Mouse (Mus musculus): ENCODE results near the gene Srpx. TPM values are rescaled to one million over a fixed set of nuclear protein-coding genes. Genes with fewer than 3 reads are reported as not detected.

Gene Srpx
- 0.38 and 0.43 TPM in 2 replicates for polyA plus RNA-seq (2012; rRNA removed)

DNA sequence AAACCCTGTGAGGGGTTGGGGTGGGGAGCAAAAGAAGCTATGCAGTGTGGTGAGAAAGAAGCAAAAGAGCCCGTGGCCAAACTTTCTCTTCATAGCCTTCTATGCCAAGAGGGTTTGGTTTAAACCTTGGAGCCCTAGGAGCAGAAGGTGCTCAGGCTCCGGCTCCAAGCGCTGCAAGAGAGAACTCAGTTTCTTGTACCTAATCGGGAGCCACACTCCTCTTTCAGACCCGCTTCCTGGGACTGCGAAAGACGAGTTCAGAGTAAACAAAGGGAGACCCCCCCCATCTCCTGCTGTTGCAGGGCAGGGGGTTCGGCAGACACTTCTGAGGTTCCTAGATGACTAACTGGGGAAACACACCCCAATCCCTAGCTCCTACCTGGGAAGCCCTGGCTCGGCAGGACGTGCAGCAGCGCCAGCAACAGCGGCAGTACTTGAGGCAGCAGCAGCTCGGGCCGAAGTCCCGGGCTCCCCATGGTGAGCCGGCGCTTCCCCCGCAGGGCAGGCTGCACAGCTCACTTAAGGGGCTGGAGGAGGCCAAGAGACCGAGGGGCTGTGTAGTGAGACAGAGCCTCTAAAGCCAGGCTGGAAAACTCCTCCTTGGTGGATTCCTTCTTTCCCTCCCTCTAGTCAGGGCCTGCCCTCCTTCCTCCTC lies at the start of gene Srpx:
Srpx (minus strand) TSS at position 645 of the 655 bp plus-strand sequence.
- H3K4me3 ChIP-seq (replicated peaks; ENCODE audit: insufficient read depth, low read depth, low read length) = no peak within 1 kb of the TSS
- no peaks in the 10 kb centered on the region for H3K4me1 ChIP-seq (ENCODE audit: control insufficient read depth, insufficient read depth, low read length)
- 6% methylated on average over 19 of the region's 19 CpGs for WGBS
- no peak for TF ChIP-seq CTCF (IDR thresholded peaks at IDR 0.05; ENCODE audit: borderline replicate concordance, insufficient read depth, low read depth, low read length)
- DNase-seq = peak in 1 of 2 experiments; percentile 13
- H3K27me3 ChIP-seq (ENCODE audit: control insufficient read depth, insufficient read depth, low read length) = no peaks in the 10 kb centered on the region; the same call in 1 of the 2 replicates
- H3K27ac ChIP-seq (ENCODE audit: insufficient read depth, low read length) = no peak within 1 kb of the TSS

DNA sequence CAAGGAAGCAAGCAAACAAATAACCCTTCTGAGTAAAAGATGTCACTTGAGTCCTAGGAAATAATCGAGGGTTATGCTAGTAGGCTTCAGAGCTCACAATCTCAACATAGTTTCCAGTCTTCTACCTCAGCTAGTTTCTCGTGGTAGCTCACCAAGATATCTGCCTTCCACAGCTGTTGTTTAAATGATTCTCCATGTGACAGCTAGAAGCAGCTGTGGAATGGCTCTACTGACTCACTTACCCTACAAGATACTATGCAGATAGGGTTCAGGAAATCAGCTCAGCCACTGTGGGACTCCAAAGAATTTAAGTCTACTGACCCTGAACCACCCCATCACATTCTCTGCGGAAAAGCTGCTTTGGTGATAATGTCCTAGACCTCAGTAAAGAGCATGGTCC lies 34.9 kb upstream of the Srpx start:
- H3K27me3 ChIP-seq (ENCODE audit: control insufficient read depth, insufficient read depth, low read length) = no peaks in the 10 kb centered on the region
- TF ChIP-seq POLR2A (IDR thresholded peaks at IDR 0.05; ENCODE audit: borderline replicate concordance, insufficient read depth, low read length) (no peak), CTCF (IDR thresholded peaks at IDR 0.05; ENCODE audit: borderline replicate concordance, insufficient read depth, low read depth, low read length) (no peak)
- H3K4me3 ChIP-seq (replicated peaks; ENCODE audit: insufficient read depth, low read depth, low read length) = no peak overlapping the region
- H3K4me1 ChIP-seq (ENCODE audit: control insufficient read depth, insufficient read depth, low read length) = no peaks in the 10 kb centered on the region
- no peak overlapping the region for H3K27ac ChIP-seq (ENCODE audit: insufficient read depth, low read length)
- 54% methylated on average over 3 of the region's 3 CpGs for WGBS
- no peak for DNase-seq

DNA sequence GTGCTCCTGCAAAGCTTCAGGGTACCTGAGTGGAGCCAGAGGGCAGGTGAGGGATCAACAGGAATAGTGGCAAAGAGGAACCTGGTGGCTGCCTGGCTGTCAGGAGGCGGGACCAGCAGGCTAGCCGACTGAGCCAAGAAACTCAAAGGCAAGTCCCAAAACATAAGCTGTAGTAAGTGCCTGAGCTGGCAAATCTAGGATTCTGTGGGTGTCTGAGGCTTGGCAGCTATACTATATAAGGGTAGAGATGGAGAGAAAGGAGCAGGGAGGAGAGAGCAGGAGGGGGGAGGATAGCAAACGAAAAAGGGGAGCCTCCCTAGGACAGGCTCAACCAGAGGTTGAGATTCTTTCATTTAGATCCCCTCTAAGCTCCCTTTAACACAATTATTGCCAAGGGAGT lies 1.7 kb downstream of the Srpx start:
- TF ChIP-seq POLR2A (IDR thresholded peaks at IDR 0.05; ENCODE audit: borderline replicate concordance, insufficient read depth, low read length) (no peak), CTCF (IDR thresholded peaks at IDR 0.05; ENCODE audit: borderline replicate concordance, insufficient read depth, low read depth, low read length) (no peak)
- Histone ChIP-seq H3K4me3 (replicated peaks; ENCODE audit: insufficient read depth, low read depth, low read length) (no peak overlapping the region), H3K4me1 (ENCODE audit: control insufficient read depth, insufficient read depth, low read length) (no peaks in the 10 kb centered on the region), H3K27ac (ENCODE audit: insufficient read depth, low read length) (no peak overlapping the region), H3K27me3 (ENCODE audit: control insufficient read depth, insufficient read depth, low read length) (no peaks in the 10 kb centered on the region; the same call in 1 of the 2 replicates)
- no peak for DNase-seq
- WGBS = 44% methylated on average over 3 of the region's 3 CpGs

DNA sequence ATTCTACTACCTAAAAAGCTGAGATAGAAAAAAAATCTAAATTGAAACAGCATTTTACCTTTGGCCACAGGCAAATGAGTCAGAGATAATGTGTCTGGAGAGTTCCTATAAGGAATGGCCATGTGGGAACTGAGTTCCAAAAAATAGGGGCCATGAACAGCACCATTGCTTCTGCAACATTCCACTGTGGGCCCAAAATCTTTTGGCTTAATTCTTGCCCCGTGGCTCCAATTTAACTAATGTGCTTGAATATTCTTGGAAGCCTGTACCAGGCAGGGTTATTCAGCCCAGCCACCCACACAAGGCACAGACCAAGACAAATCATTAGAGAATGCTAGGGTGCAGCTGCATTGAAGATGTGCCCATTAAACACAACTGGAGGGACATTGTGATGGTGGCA lies 6.8 kb downstream of the Srpx start:
- 60% methylated on average over 1 of the region's 1 CpGs for WGBS
- no peaks in the 10 kb centered on the region for H3K4me1 ChIP-seq (ENCODE audit: control insufficient read depth, insufficient read depth, low read length)
- no peaks in the 10 kb centered on the region for H3K27me3 ChIP-seq (ENCODE audit: control insufficient read depth, insufficient read depth, low read length)
- no peak for TF ChIP-seq CTCF (IDR thresholded peaks at IDR 0.05; ENCODE audit: borderline replicate concordance, insufficient read depth, low read depth, low read length)
- TF ChIP-seq POLR2A (IDR thresholded peaks at IDR 0.05; ENCODE audit: borderline replicate concordance, insufficient read depth, low read length) = no peak
- DNase-seq = no peak
- H3K4me3 ChIP-seq (replicated peaks; ENCODE audit: insufficient read depth, low read depth, low read length) = no peak overlapping the region
- H3K27ac ChIP-seq (ENCODE audit: insufficient read depth, low read length) = no peak overlapping the region

DNA sequence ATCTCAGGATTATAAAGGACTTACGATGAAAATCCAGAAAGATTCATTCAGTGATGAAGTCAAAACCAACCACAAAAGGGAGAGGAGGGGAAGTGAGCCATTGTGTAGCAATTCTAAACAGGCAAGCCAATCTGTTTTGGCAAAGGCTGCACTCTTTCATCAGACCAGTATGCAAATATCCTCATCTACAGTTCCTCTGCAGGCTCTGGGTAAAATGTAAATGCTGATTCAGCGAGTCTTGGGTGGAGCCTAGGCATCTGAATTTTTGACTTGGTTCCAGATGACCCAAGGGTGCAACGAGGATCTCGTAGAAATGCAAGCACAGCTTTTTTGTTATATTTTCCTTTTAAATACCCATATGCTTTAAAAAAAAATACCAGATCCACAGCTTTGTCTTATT lies 9.0 kb downstream of the Srpx start:
- Histone ChIP-seq H3K4me1 (ENCODE audit: control insufficient read depth, insufficient read depth, low read length) (no peaks in the 10 kb centered on the region), H3K4me3 (replicated peaks; ENCODE audit: insufficient read depth, low read depth, low read length) (no peak overlapping the region), H3K27ac (ENCODE audit: insufficient read depth, low read length) (no peak overlapping the region), H3K27me3 (ENCODE audit: control insufficient read depth, insufficient read depth, low read length) (no peaks in the 10 kb centered on the region)
- WGBS = 34% methylated on average over 4 of the region's 4 CpGs
- TF ChIP-seq CTCF (IDR thresholded peaks at IDR 0.05; ENCODE audit: borderline replicate concordance, insufficient read depth, low read depth, low read length) = no peak
- TF ChIP-seq POLR2A (IDR thresholded peaks at IDR 0.05; ENCODE audit: borderline replicate concordance, insufficient read depth, low read length) = no peak
- no peak for DNase-seq

DNA sequence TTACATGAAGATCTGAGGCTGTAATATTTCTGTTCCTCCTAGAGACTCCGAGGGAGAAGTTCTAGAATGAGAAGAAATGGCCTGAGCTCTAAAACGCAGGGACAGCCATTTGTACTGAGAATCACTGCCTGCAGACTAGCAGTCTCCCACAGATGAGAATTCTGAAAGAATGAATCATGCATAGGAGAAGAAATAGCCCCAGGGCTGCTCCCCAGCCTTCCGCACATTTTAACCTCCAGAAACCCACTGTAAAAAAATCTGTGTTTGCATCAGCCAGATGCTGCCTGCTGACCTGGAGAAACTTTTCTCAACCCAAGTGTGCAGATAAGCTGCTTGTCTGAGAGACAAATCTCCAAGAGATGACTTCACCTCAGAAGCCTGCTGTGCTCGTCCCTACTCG lies 12.0 kb downstream of the Srpx start:
- no peak for DNase-seq
- Histone ChIP-seq H3K27me3 (ENCODE audit: control insufficient read depth, insufficient read depth, low read length) (no peaks in the 10 kb centered on the region), H3K4me1 (ENCODE audit: control insufficient read depth, insufficient read depth, low read length) (no peaks in the 10 kb centered on the region), H3K27ac (ENCODE audit: insufficient read depth, low read length) (no peak overlapping the region), H3K4me3 (replicated peaks; ENCODE audit: insufficient read depth, low read depth, low read length) (no peak overlapping the region)
- 73% methylated on average over 5 of the region's 5 CpGs for WGBS
- TF ChIP-seq CTCF (IDR thresholded peaks at IDR 0.05; ENCODE audit: borderline replicate concordance, insufficient read depth, low read depth, low read length) = no peak
- no peak for TF ChIP-seq POLR2A (IDR thresholded peaks at IDR 0.05; ENCODE audit: borderline replicate concordance, insufficient read depth, low read length)

DNA sequence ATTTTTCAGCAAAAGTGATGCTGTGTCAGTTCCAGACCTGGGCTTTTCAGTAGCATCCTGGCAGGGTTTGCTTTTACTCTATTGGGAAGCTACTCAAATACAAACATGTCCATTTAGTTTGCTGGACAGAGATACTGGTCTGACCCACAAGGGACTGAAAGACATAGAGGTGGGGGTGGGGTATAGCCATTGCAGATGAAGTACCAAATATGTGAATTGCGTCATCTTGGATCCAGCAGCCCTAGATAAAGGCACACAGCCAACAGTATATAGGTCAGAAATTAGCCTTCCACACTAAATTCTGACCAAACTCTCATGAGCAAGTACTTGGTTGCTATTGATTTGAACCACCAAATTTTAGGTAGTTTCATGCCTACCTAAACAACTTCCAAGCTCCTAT lies 14.8 kb downstream of the Srpx start:
- TF ChIP-seq CTCF (IDR thresholded peaks at IDR 0.05; ENCODE audit: borderline replicate concordance, insufficient read depth, low read depth, low read length) (no peak), POLR2A (IDR thresholded peaks at IDR 0.05; ENCODE audit: borderline replicate concordance, insufficient read depth, low read length) (no peak)

DNA sequence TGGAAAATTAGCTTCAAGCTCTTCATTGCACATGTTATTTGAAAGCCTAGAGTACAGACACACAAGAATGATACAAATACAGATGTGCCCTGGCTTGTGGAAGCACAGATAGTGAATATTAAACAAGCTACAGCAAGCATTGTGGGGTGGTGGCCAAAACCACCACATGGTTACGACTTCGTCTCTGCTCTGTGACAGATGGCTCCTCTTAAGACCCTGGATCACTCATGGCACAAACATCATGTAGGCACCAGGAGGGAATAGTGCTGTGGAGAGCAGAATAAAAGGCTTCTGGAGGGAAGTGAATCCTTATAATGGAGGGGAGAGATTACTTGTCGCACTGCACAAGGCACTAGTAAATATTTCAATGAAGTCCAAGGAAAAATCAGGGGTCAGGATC lies 21.7 kb downstream of the Srpx start:
- H3K27me3 ChIP-seq (ENCODE audit: control insufficient read depth, insufficient read depth, low read length) = no peaks in the 10 kb centered on the region
- 23% methylated on average over 3 of the region's 3 CpGs for WGBS
- no peak overlapping the region for H3K4me3 ChIP-seq (replicated peaks; ENCODE audit: insufficient read depth, low read depth, low read length)
- TF ChIP-seq CTCF (IDR thresholded peaks at IDR 0.05; ENCODE audit: borderline replicate concordance, insufficient read depth, low read depth, low read length) (no peak), POLR2A (IDR thresholded peaks at IDR 0.05; ENCODE audit: borderline replicate concordance, insufficient read depth, low read length) (no peak)
- no peak overlapping the region for H3K27ac ChIP-seq (ENCODE audit: insufficient read depth, low read length)
- peak; percentile 22 to 37 for DNase-seq
- no peaks in the 10 kb centered on the region for H3K4me1 ChIP-seq (ENCODE audit: control insufficient read depth, insufficient read depth, low read length)

More for the DNA sequence above, 14.8 kb downstream of the Srpx start:
- H3K4me1 ChIP-seq (ENCODE audit: control insufficient read depth, insufficient read depth, low read length) = no peaks in the 10 kb centered on the region
- no peak for DNase-seq
- 32% methylated on average over 1 of the region's 1 CpGs for WGBS
- H3K4me3 ChIP-seq (replicated peaks; ENCODE audit: insufficient read depth, low read depth, low read length) = no peak overlapping the region
- no peaks in the 10 kb centered on the region for H3K27me3 ChIP-seq (ENCODE audit: control insufficient read depth, insufficient read depth, low read length)
- H3K27ac ChIP-seq (ENCODE audit: insufficient read depth, low read length) = no peak overlapping the region

Measured in cerebellum, adult 2 months (tissue).